Mouse (Mus musculus) cerebellum, postnatal 36 days (tissue): ENCODE measurements around the gene Klc1.
A peak's percentile ranks its signal among the peaks of the same experiment; 100 is the strongest.

ENCODE experiments used
- DNase-seq, 2 experiments: peaks; one replicate each; pipeline ENCODE4 v3.0.0; 2021 to 2022; ENCODE audit warnings: mixed read lengths in 2 of 2

Klc1 gene

GRCm38 (mm10) chr12:111743981-111744423 lies 14.6 kb upstream of the Klc1 start:
- DNase-seq = peak in 1 of 2 experiments; percentile 31

- no peak for DNase-seq
These were observed 13.4 kb upstream of the Klc1 start for GRCm38 (mm10) chr12:111745274-111745673.

DNA sequence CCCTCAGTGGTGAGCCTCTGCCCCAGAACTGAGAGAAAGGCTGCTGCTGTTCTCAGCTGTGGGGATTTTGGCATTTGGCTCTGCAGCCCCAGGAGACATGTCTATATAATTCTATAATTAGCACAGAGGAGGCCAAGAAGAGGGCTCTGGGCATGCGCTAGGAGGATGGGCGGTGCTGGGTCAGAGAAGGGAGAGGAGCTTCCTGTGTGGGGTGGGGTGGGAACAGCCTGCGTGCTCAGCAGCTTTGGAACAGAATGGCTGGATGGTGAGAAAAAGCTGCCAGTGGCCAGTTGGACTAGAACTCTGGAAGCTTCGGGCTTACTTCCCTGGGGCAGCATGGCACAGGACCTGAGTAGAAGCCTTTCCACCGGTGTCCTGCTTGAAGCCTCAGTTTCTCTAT lies 12.6 kb upstream of the Klc1 start:
- DNase-seq = peak; percentile 31 to 45

GRCm38 (mm10) chr12:111747421-111747820 lies 11.2 kb upstream of the Klc1 start:
- no peak for DNase-seq

DNA sequence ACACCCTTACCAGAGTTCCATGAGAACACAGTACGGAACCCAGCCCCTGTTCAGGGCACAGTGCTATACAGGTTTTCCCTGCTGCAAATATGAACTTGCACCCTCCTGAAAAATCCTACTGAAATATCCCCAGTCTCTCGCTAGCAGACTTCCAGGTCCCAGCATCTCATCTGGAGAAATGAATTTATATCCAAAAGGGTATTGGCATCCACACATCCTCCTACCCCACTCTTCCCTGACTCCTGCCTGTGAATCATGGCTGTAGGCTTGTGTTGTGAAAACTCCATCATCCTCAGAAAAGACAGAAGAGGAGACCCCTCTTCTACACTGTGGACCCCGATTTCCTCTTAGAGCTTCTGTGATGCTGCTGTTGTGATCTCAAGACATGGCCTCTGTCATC lies 7.9 kb upstream of the Klc1 start:
- no peak for DNase-seq

- DNase-seq = no peak
These were observed 6.2 kb upstream of the Klc1 start for GRCm38 (mm10) chr12:111752491-111752890.

DNA sequence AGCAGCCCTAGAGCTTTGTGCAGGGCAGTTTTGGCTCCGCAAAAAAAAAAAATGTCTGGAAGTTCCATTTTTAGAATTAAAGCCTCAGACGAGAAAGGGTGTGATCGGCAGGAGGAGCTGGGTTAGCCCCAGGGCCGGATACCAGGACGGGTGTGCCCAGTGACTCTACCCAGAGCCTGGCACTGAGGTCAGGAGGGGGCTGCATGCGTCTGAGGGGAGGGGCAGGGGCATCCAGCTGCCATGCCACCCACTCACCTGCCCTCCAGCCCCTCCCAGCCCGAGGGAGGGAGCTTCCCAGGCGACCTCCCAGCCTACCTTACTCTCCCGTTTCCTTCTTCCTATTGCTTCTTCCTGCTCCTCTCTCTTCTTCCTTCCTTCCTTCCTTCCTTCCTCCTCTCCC lies 5.3 kb upstream of the Klc1 start:
- no peak for DNase-seq

- no peak for DNase-seq
These were observed 3.9 kb upstream of the Klc1 start for GRCm38 (mm10) chr12:111754710-111755109.

DNA sequence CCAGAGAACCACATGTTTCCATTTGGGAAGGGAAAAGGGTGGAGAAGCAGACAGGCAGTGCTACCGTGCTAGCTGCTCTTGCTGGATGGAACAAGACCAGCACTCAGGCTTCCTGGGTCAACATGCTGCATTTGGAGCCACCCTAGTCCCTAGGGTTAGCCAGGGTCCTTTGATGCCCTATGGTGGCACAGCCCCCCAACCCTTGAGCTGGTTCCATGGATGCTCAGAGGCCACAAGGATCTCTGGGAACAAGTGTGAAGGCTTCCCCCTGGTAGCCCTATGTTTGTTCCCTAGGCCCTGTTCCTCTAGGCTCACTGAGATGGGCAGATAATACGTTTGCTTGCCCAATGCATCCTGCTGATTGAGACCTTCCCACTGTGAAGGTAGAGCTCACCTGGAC lies 3.4 kb upstream of the Klc1 start:
- no peak for DNase-seq

- DNase-seq = no peak
These were observed 2.5 kb upstream of the Klc1 start for GRCm38 (mm10) chr12:111756082-111756697.

DNA sequence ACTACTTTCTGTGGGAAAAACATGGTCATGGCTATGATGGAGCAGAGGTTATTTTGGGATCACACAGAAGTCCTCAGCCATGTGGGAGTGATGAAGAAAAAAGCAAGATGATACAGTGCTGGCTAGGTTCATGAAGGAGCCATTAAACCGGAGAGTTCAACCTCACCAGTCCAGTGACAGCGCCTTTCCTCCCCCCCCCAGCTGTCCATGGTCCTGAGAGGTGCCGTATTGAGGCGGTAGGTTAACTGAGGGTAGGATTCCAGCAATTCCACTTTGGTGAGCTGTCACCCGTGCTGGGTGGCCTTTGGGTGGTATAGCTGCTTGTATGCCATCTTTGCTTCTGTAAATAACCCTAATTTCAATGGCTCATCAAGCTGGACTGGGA lies 2.0 kb upstream of the Klc1 start:
- no peak for DNase-seq

GRCm38 (mm10) chr12:111757561-111758325 lies 906 bp upstream of the Klc1 start:
- DNase-seq = peak; percentile 34 to 36

- peak; percentile 78 to 82 for DNase-seq
These were observed 770 bp downstream of the Klc1 start for GRCm38 (mm10) chr12:111759176-111760061.

DNA sequence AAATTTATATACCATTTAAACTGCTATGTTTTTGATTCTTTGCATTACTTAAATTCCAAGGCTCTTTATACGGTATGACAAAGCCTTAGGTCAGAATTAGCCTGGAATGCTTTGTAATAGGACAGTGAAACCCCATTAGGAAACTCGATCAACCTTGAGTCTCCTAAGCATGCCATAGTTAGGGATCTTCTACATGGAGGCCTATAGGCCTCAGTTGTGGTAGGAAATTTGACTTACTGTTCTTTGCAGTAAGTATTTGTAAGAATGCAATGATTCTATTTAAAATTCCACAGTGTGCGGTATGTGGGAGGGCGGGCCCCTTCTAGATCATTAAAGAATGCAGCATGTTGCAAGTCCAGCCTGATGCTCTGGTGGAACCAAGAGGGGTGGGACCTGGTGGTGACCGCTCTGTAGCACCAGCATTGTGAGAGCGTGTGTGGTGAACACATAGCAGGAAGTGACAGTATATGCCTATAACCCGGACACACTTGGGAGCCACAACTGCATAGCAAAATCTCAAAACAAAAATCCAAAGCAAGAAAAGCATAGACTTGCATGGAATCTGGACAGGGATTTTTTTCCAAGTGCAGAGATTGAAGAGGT lies 1.8 kb downstream of the Klc1 start:
- DNase-seq = no peak

DNA sequence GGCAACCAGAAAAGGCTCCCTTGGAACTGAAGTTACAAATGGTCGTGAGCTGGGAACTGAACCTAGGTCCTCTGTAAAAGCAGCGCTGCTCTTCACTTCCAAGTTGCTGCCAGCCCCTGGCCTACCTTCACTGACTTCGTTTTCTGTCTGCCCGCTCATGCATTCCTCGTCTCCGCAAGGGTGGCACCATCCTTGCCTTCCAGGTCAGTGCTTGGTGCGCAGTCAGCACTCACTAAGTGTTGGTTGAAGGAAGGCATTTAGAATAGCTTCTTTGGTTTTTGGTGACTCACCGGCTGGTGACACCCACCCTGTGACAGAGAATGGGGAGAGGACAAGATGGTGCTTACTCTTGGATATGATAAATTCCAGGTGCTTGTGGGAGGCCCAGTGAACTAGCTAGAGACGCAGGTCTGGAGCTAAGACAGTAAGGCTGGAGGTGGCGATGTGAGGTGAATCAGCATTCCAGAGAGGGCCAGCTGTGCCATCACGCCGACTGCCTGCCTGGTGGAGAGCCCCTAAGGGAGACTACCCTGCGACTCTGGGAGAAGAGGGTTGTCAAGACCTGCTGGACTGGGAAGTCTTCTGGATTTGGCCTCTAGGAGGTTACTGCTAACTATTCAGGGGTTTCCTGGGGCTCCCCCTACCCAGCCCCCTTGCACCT lies 4.1 kb downstream of the Klc1 start:
- no peak for DNase-seq

DNA sequence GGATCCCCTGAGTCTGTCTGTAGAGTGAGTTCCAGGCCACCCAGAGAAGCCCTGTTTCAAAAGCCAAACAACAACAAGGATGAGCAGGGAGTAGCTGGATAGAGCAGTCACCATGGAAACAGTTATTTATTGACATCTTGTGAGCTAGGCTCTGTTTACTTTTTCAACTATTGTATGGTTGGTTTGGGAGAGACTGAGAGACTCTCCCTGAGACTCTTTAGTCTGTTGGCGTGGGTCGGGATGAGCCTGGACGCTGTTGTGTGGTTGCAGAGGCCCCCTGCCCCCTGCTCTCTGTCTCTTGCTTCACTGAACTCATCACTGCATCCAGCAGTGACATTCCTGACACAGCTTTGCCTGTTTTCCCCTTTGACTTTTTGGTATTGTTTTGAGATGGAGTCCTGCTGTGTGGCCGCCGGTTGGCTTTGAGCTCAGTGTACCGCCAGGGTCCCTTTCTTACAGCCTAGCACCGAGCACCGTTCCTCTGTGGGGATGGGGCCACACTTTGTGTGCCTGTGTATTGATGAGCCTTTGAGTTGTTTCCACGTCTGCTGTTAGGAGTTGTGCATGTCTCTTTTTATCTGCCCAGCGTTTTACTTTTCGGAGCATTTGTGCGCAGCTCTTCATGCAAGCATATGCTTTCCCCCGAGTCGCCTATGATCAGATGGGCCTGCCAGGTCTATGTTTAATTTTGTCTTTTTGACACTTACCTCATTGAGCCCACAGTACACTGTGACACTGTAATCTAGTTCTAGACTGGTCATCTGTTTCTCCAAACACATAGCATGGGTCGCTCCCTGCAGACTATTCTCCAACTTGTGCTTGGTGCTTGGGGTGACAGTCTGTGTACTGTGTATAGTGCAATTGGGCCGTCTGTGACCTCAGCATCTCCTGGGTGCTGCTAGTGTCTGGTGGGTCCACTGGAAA lies 7.9 kb downstream of the Klc1 start:
- DNase-seq = peak; percentile 30 to 62

DNA sequence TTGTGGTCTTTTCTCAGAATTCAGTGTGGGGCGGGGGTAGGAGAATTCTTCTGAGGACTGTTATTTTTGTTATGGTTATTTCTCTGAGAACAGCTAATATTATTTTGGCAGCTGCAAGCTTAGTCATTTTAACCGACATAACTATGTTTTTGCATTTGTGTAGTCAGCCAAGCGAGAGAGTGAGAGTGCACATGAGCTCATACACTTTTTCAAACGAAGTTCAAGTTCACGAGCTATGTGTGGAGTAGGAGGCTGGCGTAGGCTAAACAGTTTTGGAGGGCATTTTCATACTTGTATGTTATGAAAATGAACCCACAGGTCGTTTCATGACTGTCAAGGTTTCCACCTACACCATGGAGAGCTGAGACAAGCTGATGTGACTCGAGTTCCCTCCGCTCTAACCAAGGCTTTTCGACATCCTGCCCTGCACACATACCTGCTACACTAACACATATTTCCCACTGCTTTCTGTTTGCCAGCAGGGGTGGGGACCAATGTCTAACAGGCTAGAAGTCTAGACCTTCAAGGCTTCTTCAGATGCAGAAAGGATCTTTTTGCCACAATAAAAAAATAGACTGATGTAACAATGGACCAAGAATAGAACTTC lies 9.8 kb downstream of the Klc1 start:
- no peak for DNase-seq

DNA sequence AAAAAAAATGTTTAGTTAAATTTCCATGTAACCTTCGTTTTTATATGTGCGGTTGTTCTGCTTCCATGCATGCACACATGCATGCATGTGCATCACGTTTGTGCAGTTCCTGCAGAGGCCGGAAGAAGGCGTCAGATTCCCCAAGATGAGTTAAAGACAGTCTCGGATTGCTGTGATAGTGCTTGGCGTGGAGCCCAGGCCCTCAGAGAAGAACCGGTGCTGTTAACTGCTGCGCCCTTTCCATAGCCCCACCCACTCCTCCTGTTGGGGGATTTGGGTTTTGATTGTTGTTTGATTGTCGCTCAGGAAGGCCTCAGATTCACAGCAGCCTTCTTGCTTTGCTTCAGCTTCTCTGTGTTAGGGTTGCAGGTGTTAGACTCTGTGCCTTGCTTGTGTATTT lies 10.7 kb downstream of the Klc1 start:
- DNase-seq = peak; percentile 62 to 65

DNA sequence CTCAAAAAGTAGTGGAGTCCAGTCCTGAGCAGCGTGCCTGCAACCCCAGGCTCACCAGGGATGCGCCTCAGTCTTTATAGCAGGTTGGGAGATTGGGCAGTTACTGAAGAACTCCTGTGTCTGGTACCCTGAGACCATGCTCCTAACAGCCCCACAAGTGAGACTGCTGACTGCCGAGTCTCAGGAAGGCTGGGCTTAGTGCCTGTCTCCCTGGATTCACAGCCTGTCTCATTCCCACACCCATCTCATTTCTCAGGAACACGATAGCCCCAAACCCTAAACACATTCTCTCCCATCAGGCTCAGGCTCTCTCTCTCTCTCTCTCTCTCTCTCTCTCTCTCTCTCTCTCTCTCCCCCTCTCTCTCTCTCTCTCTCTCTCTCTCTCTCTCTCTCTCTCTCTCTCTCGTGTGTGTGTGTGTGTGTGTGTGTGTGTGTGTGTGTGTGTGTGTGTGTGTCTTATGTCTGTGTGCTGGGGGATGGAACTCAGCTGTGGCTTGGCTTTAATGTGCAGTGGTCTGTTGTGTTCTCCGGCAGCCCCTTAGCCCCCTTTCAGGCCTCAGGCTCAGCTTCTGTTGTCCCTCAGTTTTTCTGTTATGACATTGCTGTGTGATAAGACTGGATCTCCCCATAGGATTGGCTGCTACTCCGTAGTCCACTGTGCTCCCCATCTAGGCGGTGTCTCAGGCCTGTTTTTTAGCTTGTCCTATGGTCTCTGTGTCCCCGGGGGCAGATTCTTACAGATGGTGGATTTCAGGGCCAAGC lies 11.3 kb downstream of the Klc1 start:
- DNase-seq = no peak

- peak in 1 of 2 experiments; percentile 24 for DNase-seq
These were observed 12.0 kb downstream of the Klc1 start for GRCm38 (mm10) chr12:111770651-111771050.
